ENCODE assay signal across 9 mouse cellular contexts in the genomic region with DNA sequence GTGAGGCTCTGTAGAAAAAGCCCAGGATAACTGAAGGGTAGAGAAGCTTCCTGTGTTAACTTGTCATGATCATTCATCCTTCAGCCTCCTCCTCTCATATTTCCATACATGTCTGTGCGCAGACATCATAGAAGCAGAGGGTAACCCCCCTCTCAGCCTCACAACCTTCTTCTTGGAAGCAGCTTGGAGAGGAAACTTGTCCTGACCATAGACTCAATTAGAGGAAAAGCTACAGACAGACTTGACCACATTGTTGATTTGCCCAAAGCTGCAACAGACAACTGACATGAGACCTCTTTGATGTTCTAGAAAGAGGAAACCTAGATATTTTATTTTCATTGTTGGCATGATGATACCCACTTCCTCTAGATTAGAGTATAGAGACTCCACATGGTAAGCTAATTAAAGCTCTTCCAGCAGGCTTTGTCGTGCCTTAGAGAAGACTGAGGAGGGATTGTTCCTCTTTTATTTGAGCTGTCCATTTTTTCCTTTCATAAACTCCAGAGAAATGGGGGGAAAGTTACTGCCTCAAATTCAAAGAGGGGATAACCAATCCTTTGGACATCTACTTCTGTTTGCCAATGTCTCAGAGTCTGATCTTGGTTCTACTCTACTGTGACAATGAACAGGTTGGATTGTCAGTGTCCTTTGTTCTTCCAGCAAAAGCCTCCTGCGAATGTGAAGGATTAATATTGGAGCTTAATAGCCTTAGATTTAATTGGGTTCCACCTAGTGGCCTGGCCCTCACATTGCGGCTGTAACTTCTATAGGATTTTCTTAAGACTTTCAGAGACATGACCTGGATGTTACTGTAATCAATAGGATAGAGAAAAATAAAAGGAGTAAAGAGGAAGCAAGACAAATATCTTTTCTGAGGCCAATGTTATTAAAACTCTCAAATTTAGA.
DNase-seq lines count a peak whose midpoint lies in the region; ATAC-seq and TF ChIP-seq lines count a peak whose summit lies in the region.
"Had no signal": no experiment of that assay in that cellular context is flagged by ENCODE, and none has a peak within 500 bp of the region (broad histone marks: within the 10 kb centered on the region; RNA-seq: fewer than 3 reads in every experiment).

No protein-coding gene starts in this region.

- TF ChIP-seq EP300 in heart, adult 2 months (IDR thresholded peaks at IDR 0.05; ENCODE audit: insufficient read depth, low read depth, low read length) = no peak
- no peak for TF ChIP-seq EP300 in lung, postnatal 0 days (IDR thresholded peaks at IDR 0.05)

- no peak for TF ChIP-seq POLR2A in heart, adult 2 months (IDR thresholded peaks at IDR 0.05; ENCODE audit: insufficient read depth, low read depth, low read length)

- no peaks in the 10 kb centered on the region for H3K9me3 ChIP-seq in lung, postnatal 0 days (ENCODE audit: low read length)

- no peaks in the 10 kb centered on the region for H3K27me3 ChIP-seq in heart, adult 2 months (ENCODE audit: control insufficient read depth, insufficient read depth, low read length)
- no peaks in the 10 kb centered on the region for H3K27me3 ChIP-seq in lung, postnatal 0 days (replicated peaks; ENCODE audit: insufficient read depth, low read length)

- H3K27ac ChIP-seq in heart, adult 2 months = no peak overlapping the region
- no peak overlapping the region for H3K27ac ChIP-seq in lung, postnatal 0 days (ENCODE audit: low read length)

- H3K9ac ChIP-seq in heart, adult 2 months (ENCODE audit: low read depth, low read length) = no peak overlapping the region
- no peak overlapping the region for H3K9ac ChIP-seq in lung, postnatal 0 days (replicated peaks; ENCODE audit: low read depth)

- no peak overlapping the region for H3K4me2 ChIP-seq in lung, postnatal 0 days (replicated peaks; ENCODE audit: low read depth, low read length)

- no peaks in the 10 kb centered on the region for H3K36me3 ChIP-seq in heart, adult 2 months (ENCODE audit: control insufficient read depth, insufficient read depth, low read length)
- no peaks in the 10 kb centered on the region for H3K36me3 ChIP-seq in lung, postnatal 0 days (ENCODE audit: insufficient read depth, low read length)

- TF ChIP-seq CTCF in heart, adult 2 months (IDR thresholded peaks at IDR 0.05) = peak; percentile 78
- TF ChIP-seq CTCF in lung, postnatal 0 days (IDR thresholded peaks at IDR 0.05) = peak; percentile 75

- intact Hi-C loops in heart, adult 2 months (cut with DNase I) = loop anchor here (1.0 to 5.0 kb wide), 2 partner anchors 140 to 260 kb away; no protein-coding TSS in a partner anchor

- H3K4me1 ChIP-seq in heart, adult 2 months (ENCODE audit: control insufficient read depth, insufficient read depth, low read length) = no peaks in the 10 kb centered on the region
- no peaks in the 10 kb centered on the region for H3K4me1 ChIP-seq in lung, postnatal 0 days (ENCODE audit: insufficient read depth, low read depth, low read length)

- WGBS in heart, adult 2 months = 38% methylated on average over 4 of the region's 4 CpGs
- 40% methylated on average over 4 of the region's 4 CpGs for WGBS in lung, postnatal 0 days

- no peaks in the 10 kb centered on the region for H3K79me2 ChIP-seq in heart, adult 2 months (replicated peaks; ENCODE audit: control insufficient read depth, insufficient read depth, low read length)

- DNase-seq in heart, adult 2 months = peak; percentile 11 to 22
- no peak for DNase-seq in heart, adult 11 months
- peak; percentile 18 to 23 for DNase-seq in right cerebral cortex, adult 2 months (ENCODE audit: low spot score in 2 of 2)
- no peak for DNase-seq in right cerebral cortex, postnatal 4 days
- DNase-seq in embryo, embryonic 10 days (ENCODE audit: low spot score) = peak; percentile 48
- DNase-seq in lung, postnatal 0 days (ENCODE audit: low spot score) = peak; percentile 64
- DNase-seq in frontal cortex, postnatal 25 days (ENCODE audit: low spot score in 2 of 2) = no peak
- DNase-seq in frontal cortex, postnatal 36 days (ENCODE audit: low spot score in 2 of 2) = no peak

- no peak for ATAC-seq in lung, postnatal 0 days

- H3K4me3 ChIP-seq in heart, adult 2 months = no peak overlapping the region
- H3K4me3 ChIP-seq in lung, postnatal 0 days (ENCODE audit: low read depth, low read length) = no peak overlapping the region
- H3K4me3 ChIP-seq: myocyte had no signal

Comparison
In these comparisons a context has a peak if more than half of its experiments do, and no peak if none do; other contexts are left out.
1. DNase-seq: peak in heart, adult 2 months (2 of 2), right cerebral cortex, adult 2 months (2 of 2), embryo, embryonic 10 days (single experiment) and lung, postnatal 0 days (single experiment); none in heart, adult 11 months (single experiment), right cerebral cortex, postnatal 4 days (single experiment), frontal cortex, postnatal 25 days (0 of 2) and frontal cortex, postnatal 36 days (0 of 2).